Mouse (Mus musculus): ENCODE measurements around the gene Gm28363. TPM values are rescaled to one million over a fixed set of nuclear protein-coding genes. Genes with fewer than 3 reads are reported as not detected.
"Not testable (repeated sequence)": the region's sequence is repeated elsewhere in the genome, so short reads cannot be mapped to it uniquely, and the experiment has no call there.

Gm28363 gene
- polyA plus RNA-seq (2012; rRNA removed) = not detected in 2 replicates

GRCm38 (mm10) chr1:117696831-117697230 lies at the start of gene Gm28363:
Gene Gm28363, plus strand, starts transcription at chr1:117697131.
- not testable (repeated sequence) for H3K4me1 ChIP-seq (ENCODE audit: control insufficient read depth, insufficient read depth, low read length); H3K27ac ChIP-seq (ENCODE audit: insufficient read depth, low read length); H3K4me3 ChIP-seq (ENCODE audit: insufficient read depth, low read length)

DNA sequence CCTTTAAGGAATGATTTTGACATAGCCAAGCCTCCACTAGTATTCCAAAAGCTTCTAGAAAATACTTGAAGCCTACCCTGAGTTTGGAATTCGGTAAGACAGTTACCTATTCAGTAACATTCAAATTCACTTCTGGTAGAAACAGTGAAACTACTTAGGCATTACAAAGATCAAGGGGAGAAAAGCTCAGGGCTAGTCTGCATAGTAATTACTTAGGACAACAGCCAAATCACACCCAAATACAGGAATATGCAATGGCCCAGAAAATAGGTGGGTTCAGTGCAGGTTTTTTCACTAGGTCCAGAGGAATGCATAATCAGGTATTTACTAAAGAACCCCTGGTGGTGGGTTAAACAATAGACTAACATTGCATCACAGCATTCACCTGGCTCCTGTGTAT lies 46.7 kb upstream of the Gm28363 start:
- not testable (repeated sequence) for H3K27ac ChIP-seq (ENCODE audit: insufficient read depth, low read length); H3K4me1 ChIP-seq (ENCODE audit: control insufficient read depth, insufficient read depth, low read length); H3K4me3 ChIP-seq (ENCODE audit: insufficient read depth, low read length)

Other genes with a start within 250 kb of the Gm28363 start
- gene B020011L13Rik, start 84.0 kb downstream of the Gm28363 start, polyA plus RNA-seq (2012; rRNA removed) = not detected in 2 replicates
- not detected in 2 replicates for gene Gm28360, start 132.9 kb downstream of the Gm28363 start, polyA plus RNA-seq (2012; rRNA removed)
- gene Gm28168, start 230.9 kb downstream of the Gm28363 start, polyA plus RNA-seq (2012; rRNA removed) = not detected in 2 replicates

Data from cortical plate, adult 2 months (tissue).